9 mouse cellular contexts compared by ENCODE assay signal in the genomic region with DNA sequence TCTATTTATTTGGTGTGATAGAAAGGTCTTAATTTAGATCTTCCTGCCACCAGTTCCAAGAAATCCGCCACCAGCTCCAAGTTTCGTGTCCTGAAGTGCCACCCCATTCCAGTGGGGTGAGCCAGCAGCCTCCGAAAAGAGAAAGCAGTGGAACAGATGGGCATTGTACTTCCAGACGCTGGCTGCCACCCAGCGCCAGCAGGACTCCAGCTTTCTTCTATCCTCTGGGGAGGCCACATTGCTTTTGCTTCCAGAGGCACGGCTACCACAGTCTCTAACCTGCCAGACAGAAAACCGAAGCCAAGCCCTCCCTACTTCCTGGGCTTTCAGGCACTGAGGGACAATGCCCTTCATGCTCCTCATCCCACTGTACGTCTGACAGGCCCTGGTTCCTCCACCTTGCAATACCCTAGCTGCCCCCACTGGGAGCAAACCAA. TPM values are rescaled to one million over a fixed set of nuclear protein-coding genes. Genes with fewer than 3 reads are reported as not detected.
A peak's percentile ranks its signal among the peaks of the same experiment; 100 is the strongest.
DNase-seq lines count a peak whose midpoint lies in the region; ATAC-seq and TF ChIP-seq lines count a peak whose summit lies in the region.
"Had no signal": no experiment of that assay in that cellular context is flagged by ENCODE, and none has a peak within 500 bp of the region (broad histone marks: within the 10 kb centered on the region; RNA-seq: fewer than 3 reads in every experiment).

No protein-coding gene starts in this region.

- peak; percentile 98 for DNase-seq in heart, adult 11 months
- peak; percentile 64 to 66 for DNase-seq in cerebellum, adult 18-20 months
- DNase-seq in gastrocnemius, adult 18-20 months (ENCODE audit: low spot score): peak; percentile 81
- DNase-seq in kidney, postnatal 25 days: peak; percentile 18 to 51
- DNase-seq in lung, embryonic 14.5 days: peak; percentile 15
- peak; percentile 81 to 90 for DNase-seq in right cerebral cortex, postnatal 36 days (ENCODE audit: low spot score in 2 of 2)
- DNase-seq in embryo, embryonic 11 days: no peak

- peaks cover 31% of the 10 kb centered on the region for H3K36me3 ChIP-seq in heart, embryonic 11.5 days (ENCODE audit: control insufficient read depth, insufficient read depth, low read length)
- H3K36me3 ChIP-seq in lung, embryonic 14.5 days (ENCODE audit: insufficient read depth): peaks cover 46% of the 10 kb centered on the region

- 66% methylated on average over 8 of the region's 8 CpGs for WGBS in heart, embryonic 11.5 days (ENCODE audit: insufficient replicate concordance)
- WGBS in lung, embryonic 14.5 days: 75% methylated on average over 8 of the region's 8 CpGs

- H3K4me2 ChIP-seq in heart, embryonic 11.5 days: no peak overlapping the region
- H3K4me2 ChIP-seq in lung, embryonic 14.5 days: no peak overlapping the region

- no peak for ATAC-seq in heart, embryonic 11.5 days (replicated peaks; ENCODE audit: insufficient number of reproducible peaks, low FRiP score, low TSS enrichment)
- no peak for ATAC-seq in lung, embryonic 14.5 days (ENCODE audit: insufficient read depth)

- H3K9me3 ChIP-seq in heart, embryonic 11.5 days (replicated peaks; ENCODE audit: control insufficient read depth, low read length): no peaks in the 10 kb centered on the region
- no peaks in the 10 kb centered on the region for H3K9me3 ChIP-seq in lung, embryonic 14.5 days (ENCODE audit: low read depth, low read length)
- H3K9me3 ChIP-seq: megakaryocyte, embryonic 14.5 days had no signal

- no peak overlapping the region for H3K27ac ChIP-seq in heart, embryonic 11.5 days (ENCODE audit: low read depth, low read length)
- H3K27ac ChIP-seq in lung, embryonic 14.5 days (ENCODE audit: low read depth): no peak overlapping the region

- TF ChIP-seq CTCF in lung, embryonic 14.5 days (IDR thresholded peaks at IDR 0.05; ENCODE audit: low read depth): no peak

- no peaks in the 10 kb centered on the region for H3K4me1 ChIP-seq in heart, embryonic 11.5 days (ENCODE audit: control insufficient read depth, insufficient read depth, low read length)
- no peaks in the 10 kb centered on the region for H3K4me1 ChIP-seq in lung, embryonic 14.5 days (ENCODE audit: insufficient read depth)

- no peaks in the 10 kb centered on the region for H3K27me3 ChIP-seq in heart, embryonic 11.5 days (ENCODE audit: control insufficient read depth, insufficient read depth, low read length)
- H3K27me3 ChIP-seq in lung, embryonic 14.5 days (ENCODE audit: insufficient read depth, low read length): no peaks in the 10 kb centered on the region
- H3K27me3 ChIP-seq: megakaryocyte, embryonic 14.5 days had no signal

- H3K4me3 ChIP-seq in heart, embryonic 11.5 days (ENCODE audit: low read depth, low read length): no peak overlapping the region
- no peak overlapping the region for H3K4me3 ChIP-seq in lung, embryonic 14.5 days (ENCODE audit: low read depth, low read length)
- H3K4me3 ChIP-seq: megakaryocyte, embryonic 14.5 days had no signal

- H3K9ac ChIP-seq in heart, embryonic 11.5 days (ENCODE audit: low read depth, low read length): no peak overlapping the region
- no peak overlapping the region for H3K9ac ChIP-seq in lung, embryonic 14.5 days

RNA-seq across cellular contexts. Expression of a gene that starts 54.1 kb away (rescaled TPM):
- 47.4 and 54.6 TPM in 2 replicates for polyA plus RNA-seq in heart, embryonic 11.5 days (2014; fragmentation: Nextera tagmentation; extraction: Ambion mirVana)
- 10 to 100 TPM in 1 of 2 experiments, 1 to 10 TPM in 1; 8.9 to 10.6 TPM for total RNA-seq in gastrocnemius, adult 18-20 months (2021)
- 54.9 and 63.7 TPM in 2 replicates for polyA plus RNA-seq in lung, embryonic 14.5 days (2014; fragmentation: Nextera tagmentation; extraction: Ambion mirVana)
